Mouse (Mus musculus) liver (tissue): Measurements from ENCODE around the gene Tmem242.
"Not testable (repeated sequence)": the region's sequence is repeated elsewhere in the genome, so short reads cannot be mapped to it uniquely, and the experiment has no call there.

Source experiments
- DNase-seq: peaks from one replicate; pipeline ENCODE4 v3.0.0-alpha.2; 2020; ENCODE audit warnings: mixed read lengths

Gene Tmem242

GRCm38 (mm10) chr17:5440159-5440971 is at the start of gene Tmem242:
Tmem242 (minus strand) TSS chr17:5440259.
- peak; percentile 82 for DNase-seq

GRCm38 (mm10) chr17:5488156-5488555 is 48.1 kb upstream of the Tmem242 start:
- no peak for DNase-seq

GRCm38 (mm10) chr17:5484663-5485062 is 44.6 kb upstream of the Tmem242 start:
- DNase-seq: peak; percentile 69

GRCm38 (mm10) chr17:5483456-5483855 is 43.4 kb upstream of the Tmem242 start:
- DNase-seq: no peak

- peak; percentile 52 for DNase-seq
Measured at GRCm38 (mm10) chr17:5475960-5476725, 36.1 kb upstream of the Tmem242 start.

- peak; percentile 74 for DNase-seq
Measured at GRCm38 (mm10) chr17:5472268-5472667, 32.2 kb upstream of the Tmem242 start.

- no peak for DNase-seq
Measured at GRCm38 (mm10) chr17:5467177-5467576, 27.1 kb upstream of the Tmem242 start.

- DNase-seq: no peak
Measured at GRCm38 (mm10) chr17:5466736-5467135, 26.7 kb upstream of the Tmem242 start.

- no peak for DNase-seq
Measured at GRCm38 (mm10) chr17:5463912-5464311, 23.9 kb upstream of the Tmem242 start.

- no peak for DNase-seq
Measured at GRCm38 (mm10) chr17:5453657-5454056, 13.6 kb upstream of the Tmem242 start.

GRCm38 (mm10) chr17:5443751-5444150 is 3.7 kb upstream of the Tmem242 start:
- no peak for DNase-seq

GRCm38 (mm10) chr17:5443260-5443659 is 3.2 kb upstream of the Tmem242 start:
- DNase-seq: no peak

GRCm38 (mm10) chr17:5442403-5442802 is 2.3 kb upstream of the Tmem242 start:
- not testable (repeated sequence) for DNase-seq

GRCm38 (mm10) chr17:5439831-5440158 is 264 bp downstream of the Tmem242 start:
- no peak for DNase-seq

- DNase-seq: no peak
Measured at GRCm38 (mm10) chr17:5429772-5430133, 10.3 kb downstream of the Tmem242 start.

GRCm38 (mm10) chr17:5429090-5429771 is 10.8 kb downstream of the Tmem242 start:
- peak; percentile 92 for DNase-seq

GRCm38 (mm10) chr17:5425204-5425603 is 14.9 kb downstream of the Tmem242 start:
- DNase-seq: no peak

GRCm38 (mm10) chr17:5424156-5424555 is 15.9 kb downstream of the Tmem242 start:
- DNase-seq: no peak

GRCm38 (mm10) chr17:5421835-5422234 is 18.2 kb downstream of the Tmem242 start:
- DNase-seq: peak; percentile 30

- no peak for DNase-seq
Measured at GRCm38 (mm10) chr17:5419771-5420518, 20.1 kb downstream of the Tmem242 start.

- no peak for DNase-seq
Measured at GRCm38 (mm10) chr17:5419056-5419455, 21.0 kb downstream of the Tmem242 start.

- DNase-seq: no peak
Measured at GRCm38 (mm10) chr17:5418545-5418944, 21.5 kb downstream of the Tmem242 start, which contains the start of gene Ldhal6b. Ldhal6b (minus strand) TSS chr17:5418767.

GRCm38 (mm10) chr17:5416518-5416917 is 23.5 kb downstream of the Tmem242 start:
- DNase-seq: no peak
